Mouse (Mus musculus) urinary bladder, postnatal 4 days (tissue): ENCODE results near the gene Spon2.
A peak's percentile ranks its signal among the peaks of the same experiment; 100 is the strongest.

Source experiments
- DNase-seq, 2 experiments: peaks; one replicate each; pipeline ENCODE4 v3.0.0; 2021 to 2022; ENCODE audit warnings: low spot score in 2 of 2

Spon2 gene

DNA sequence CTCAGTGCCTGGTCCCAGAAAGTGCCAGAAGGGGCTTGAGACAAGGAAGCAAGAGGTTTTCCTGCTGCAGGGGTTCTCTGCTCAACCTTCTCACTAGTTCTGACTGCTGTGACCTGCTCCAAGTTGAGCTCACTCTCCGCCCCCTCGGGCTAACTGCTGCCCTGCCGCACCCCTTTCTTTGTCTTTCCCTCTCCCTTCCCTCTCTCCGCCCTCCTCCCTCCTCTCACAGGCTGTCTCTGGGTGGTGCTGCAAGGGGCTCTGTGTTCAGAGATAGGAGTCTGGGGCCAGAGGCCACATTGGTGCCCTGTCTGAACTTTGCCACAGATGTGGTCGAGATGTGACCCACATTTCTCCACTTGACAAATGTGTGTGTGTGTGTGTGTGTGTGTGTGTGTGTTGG, at the start of gene Spon2:
TSS of gene Spon2 (minus strand) at position 375 of the 400 bp plus-strand sequence.
- DNase-seq = peak in 1 of 2 experiments; percentile 49

DNA sequence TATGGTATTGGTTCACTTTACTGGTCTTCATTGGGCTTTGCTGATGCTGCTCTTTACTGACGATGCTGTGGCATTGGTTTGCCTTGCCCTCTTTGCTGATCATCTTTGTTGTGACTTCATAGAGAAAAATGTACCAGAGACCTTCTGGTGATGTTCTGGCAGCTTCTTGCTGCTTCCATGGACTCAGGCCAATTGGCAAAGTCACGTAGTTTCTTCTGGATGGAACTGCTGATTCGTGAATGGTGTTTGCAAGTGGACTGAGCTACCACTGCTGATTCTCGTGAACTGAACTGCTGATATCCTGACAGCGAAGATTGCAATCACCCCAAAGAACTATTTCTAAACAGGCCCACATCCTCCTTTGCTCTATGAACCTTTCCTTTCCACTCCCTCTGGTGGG, 36.2 kb upstream of the Spon2 start:
- DNase-seq = no peak

DNA sequence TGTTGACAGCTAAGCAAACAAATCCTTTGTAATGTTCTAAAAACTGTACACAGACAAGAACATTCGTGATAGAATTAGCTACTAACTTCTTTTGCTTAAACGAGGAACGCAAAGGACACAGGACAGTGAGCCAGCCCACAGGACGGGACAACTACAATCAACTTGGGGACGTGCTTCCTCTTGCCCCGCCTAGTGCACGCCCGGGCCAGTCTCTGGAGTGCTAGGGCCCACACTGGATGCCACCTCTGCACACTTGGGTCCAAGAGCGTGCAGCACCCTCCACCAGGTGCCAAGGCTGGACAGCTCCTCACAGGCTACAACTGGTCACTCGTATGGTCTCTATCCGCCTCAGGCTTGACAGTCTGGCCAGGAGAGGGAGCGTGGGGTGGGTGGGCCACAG, 29.9 kb upstream of the Spon2 start:
- DNase-seq = no peak

DNA sequence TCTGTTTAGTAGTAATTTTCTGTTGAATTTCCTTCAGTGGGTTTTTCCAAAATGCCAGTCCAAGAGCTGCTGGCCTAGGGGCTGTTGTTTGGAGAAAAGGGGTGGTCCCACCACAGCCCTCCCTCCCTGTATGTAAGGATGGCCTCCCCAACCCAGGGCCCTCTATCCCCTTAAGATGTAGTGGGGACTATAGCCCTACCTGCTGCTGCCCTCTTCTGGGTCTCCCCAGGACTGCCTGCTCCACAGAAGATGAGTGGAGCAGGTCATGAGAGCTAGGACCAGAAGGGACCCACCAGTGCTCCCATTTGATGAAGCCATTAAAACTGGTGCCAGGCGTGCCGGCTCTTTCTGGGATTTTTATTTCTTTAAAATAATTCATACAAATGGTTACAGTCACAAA, 29.1 kb upstream of the Spon2 start:
- no peak for DNase-seq

DNA sequence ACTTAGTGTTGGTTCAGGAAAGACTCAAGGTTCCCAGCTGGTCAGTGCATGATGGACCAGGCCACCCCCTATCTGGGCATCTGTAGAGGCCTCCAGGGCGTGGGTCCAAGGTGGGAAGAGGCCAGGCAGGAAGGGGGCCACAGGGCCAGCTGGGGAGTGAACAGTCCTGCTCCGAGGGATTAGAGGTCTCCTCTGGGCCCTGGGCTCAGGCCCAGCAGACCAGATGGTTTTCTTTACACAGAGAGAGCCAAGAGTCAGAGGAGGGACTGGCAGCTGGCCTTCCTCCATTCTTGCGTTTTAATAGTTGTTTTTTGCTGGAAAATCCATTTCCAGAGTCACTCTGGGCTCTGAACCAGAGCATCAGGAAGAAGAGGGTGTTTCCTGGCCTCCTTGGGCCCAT, 27.4 kb upstream of the Spon2 start:
- peak; percentile 79 to 81 for DNase-seq

DNA sequence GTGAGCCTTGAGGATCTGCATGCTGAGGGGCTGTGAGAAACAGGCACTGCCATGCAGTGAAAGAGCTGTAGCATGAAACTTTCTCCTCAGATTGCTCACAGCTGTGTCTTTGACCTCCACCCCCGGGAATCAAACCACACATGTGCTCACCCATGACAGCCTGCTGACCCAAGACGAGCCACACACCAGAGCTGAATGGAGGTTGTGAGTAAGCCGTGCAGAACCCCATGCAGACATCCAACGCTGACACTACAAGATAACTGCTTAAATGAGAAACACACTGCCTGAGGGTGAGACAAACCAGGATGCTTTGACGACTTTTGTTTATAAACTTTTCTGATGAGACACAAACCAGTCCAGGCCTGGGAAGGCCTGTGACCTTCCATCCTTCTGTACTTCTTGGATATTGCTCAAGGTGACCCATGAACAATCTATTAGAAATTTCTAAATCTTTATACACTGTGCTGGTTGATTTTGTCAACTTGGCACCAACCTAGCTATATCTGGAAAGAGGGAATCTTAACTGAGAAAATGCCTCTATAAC, 26.2 kb upstream of the Spon2 start:
- DNase-seq = no peak

DNA sequence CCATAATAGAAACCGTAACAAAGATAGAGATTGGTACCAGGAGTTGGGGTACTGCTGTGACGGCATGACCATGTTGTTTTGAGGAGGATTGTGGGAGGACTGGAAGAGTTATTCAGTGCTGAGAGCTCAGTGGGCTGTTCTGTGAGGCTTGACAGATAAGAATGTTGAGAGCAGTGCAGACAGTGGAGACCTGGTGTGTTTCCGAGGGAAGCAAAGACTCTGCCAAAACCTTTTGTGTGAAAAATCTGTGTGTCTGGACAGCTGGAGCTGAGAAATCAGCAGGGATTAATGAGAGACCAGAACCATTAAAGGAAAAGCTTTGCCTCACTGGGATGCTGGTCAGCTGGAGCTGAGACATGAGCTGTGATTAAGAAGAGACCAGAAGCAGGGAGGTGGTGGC, 21.7 kb upstream of the Spon2 start:
- DNase-seq = no peak

DNA sequence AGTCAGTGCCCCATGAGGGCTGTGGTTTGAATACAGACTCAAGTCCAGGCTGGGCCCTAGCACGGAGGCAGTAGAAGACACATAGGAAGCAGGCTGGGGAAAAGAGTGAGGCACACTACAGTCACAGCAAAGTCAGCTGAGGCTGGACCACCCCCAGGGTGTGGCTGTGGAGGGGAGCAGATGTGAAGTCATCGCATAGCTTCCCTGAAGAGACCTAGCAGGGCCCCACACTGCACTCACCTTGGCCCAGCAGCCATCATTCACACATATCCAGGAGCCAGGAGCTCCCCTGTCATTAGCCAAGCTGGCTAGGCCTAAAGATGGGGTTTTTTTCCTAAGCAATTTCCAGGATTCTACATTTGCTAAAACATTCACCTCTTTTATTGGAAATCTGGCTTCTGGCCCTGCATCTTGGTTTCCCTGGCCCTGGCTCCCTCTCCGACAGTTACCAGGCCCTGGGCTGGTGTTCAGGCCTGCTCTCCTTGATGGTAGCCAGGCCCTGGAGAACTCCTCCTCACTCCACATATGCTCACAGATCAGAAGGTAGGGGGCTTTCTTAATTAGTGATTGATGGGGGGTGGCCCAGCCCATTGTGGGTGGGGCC, 21.0 kb upstream of the Spon2 start:
- DNase-seq = no peak

DNA sequence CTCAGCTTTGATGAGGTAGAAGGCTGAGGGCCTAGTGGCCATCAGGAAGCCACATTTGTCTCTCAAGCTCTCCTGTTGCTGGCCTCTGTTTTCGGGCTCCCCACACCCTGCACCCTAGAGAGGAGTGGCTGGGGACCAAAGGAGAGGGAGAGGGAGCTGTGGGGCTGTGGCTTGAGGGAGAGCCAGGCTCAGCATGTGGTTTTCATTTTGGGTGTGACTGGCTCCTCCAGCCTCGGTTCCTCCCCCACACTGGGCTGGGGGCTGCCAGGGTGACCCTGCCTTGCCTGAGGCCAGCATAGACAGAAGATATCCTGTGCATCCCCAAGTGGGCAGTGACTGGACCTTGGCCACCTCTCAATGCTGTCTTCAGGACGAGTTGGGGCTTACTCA, 20.0 kb upstream of the Spon2 start:
- no peak for DNase-seq

DNA sequence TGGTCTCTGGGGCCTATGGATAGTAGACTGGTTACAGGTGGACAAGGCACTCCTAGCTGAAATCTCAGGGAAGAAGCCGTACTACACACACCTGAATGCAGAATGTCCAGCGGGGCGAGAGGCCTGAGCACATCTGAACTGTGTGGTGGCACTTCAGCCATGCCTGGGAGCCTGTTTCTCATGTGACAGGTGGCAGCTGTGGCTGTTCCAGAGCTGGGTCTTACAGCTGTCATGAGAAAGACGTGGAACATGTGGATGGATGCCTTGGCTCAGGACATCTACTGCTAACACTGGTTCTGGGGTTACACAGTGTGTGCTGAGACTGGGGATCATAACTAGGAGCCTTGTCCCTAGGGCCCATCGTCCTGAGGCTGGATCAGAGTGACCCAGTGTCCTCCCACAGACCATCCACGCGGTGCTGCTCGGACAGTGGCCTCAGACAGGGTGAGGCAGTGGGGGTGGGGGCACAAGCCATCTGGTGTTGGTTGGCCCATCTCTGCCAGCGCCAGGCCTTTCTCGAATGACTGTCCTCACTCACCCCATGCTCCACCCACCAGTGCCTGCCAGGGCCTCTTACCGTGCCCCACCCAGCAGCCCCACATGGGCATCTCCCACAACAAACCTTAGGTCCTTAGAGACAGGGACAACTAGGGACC, 19.5 kb upstream of the Spon2 start:
- no peak for DNase-seq

DNA sequence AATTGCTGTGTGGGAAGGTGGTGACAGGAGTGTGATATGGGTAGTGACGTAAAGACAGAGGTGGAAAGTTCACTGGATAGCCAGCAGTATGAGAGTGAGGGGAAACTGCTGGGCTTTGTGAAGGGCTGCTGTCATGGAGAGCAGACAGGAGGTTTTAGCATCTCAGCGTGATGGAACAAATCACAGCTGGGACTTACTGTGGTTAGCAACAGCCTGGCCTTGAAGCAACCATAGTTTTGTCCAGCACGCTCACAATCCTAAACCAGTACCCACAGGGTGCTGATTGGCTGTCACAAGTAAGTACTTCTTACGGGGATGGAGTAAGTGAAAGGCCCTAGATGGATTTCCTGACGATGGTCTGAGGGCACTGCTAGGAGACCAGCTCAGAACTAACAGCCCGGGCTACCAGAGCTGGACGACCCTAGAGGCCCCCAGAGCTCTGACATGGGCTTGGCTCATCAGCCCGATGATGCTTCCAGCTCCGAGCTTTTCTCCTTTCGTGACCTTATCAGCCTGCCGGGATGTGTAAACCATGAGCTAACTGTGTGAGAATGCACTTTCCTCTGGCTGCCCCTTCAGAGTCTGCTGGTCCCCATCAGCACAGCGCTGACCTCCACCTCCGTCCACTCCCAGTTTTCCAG, 16.3 kb upstream of the Spon2 start:
- peak in 1 of 2 experiments; percentile 63 for DNase-seq

DNA sequence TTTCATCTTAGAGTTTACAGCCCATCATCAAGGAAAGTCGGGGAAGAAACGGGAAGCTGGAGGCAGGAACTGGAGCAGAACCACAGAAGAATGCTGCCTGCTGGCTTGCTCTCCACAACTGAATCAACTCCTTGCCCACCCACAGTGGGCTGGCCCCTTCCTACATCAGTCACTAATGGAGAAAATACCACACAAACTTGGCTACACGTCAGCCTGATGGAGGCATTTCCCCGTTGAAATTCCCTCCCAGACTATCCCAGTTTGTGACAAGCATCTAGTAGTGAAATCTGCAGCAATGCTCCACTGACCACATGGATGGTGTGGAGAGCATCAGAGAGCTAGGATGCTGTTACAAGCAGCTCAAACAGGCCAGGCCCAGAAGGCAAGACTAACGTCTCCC, 14.5 kb upstream of the Spon2 start:
- DNase-seq = no peak

DNA sequence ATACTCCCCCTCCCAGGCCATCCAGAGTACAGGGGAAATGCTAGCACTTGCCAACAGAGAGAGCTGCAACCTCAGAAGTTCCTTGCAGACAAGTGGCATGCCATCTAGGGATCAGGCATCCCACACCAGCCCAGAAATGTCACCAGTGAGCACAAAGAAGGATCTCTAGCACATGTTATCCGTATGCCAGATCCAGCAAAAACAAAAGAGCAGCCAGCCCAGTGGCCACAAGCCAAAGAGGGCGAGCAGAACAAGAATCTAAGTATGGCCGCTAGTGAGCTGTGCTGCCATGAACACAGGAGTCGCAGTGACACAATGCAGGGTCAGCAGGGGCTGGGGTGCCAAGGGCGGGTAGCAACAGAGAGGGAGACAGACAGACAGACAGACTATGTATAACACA, 12.0 kb upstream of the Spon2 start:
- DNase-seq = no peak

DNA sequence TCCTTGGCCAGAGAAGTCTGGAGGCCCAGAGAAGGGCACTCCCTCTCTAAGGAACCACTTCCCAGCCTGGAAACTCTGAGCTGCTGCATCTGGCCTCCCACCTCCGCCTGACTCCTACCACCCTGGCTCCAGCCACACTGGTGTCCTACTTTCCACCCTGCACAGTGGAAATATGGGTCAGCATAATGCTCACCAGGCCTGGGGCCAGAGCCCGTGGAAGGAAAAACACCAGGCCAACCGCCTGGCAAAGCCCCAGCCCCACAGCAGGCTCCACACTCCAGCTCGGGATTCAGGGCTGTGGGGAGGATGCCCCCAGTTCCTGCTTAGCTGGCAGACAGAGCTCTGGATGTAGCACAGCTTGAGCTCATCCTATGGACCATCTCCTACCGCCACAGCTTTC, 10.2 kb upstream of the Spon2 start:
- DNase-seq = peak in 1 of 2 experiments; percentile 62

DNA sequence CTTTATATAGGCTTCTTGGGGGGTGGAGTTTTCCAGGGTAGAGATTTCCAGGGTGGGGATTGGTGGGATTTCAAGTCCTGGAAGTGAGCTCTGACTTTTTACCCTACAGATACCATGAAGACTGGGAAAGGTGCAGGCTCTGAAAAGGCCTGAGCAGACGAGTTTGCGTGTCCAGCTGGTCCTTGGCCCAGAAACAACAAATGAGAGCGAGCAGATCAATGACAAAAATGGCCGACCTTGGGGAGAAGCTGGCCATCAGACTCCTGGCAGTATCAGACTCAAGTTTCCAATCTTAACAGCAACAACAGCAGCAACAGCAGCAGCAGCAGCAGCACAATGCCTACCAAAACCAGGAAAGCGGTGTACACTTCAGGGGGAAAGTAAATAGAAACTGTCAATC, 7.4 kb upstream of the Spon2 start:
- no peak for DNase-seq

DNA sequence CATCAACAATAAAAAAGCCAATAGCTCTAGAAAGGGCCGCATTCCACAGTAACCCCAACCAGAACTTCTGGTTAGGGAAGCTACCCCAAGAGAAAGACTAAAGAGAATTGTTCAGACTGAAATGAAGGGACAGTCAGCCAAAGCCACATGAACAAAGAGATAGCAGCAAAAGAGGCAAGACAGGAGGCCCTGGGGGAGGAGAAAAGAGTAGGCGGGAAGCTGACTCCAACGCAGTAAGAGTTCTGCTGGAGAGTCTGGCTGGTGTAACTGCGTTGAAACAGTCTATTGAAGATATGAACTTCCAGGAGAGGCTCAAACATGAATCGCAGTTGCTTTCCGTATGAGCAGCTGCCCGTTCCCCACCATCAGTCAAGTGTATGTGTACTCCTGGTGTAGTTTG, 6.2 kb upstream of the Spon2 start:
- DNase-seq = no peak

DNA sequence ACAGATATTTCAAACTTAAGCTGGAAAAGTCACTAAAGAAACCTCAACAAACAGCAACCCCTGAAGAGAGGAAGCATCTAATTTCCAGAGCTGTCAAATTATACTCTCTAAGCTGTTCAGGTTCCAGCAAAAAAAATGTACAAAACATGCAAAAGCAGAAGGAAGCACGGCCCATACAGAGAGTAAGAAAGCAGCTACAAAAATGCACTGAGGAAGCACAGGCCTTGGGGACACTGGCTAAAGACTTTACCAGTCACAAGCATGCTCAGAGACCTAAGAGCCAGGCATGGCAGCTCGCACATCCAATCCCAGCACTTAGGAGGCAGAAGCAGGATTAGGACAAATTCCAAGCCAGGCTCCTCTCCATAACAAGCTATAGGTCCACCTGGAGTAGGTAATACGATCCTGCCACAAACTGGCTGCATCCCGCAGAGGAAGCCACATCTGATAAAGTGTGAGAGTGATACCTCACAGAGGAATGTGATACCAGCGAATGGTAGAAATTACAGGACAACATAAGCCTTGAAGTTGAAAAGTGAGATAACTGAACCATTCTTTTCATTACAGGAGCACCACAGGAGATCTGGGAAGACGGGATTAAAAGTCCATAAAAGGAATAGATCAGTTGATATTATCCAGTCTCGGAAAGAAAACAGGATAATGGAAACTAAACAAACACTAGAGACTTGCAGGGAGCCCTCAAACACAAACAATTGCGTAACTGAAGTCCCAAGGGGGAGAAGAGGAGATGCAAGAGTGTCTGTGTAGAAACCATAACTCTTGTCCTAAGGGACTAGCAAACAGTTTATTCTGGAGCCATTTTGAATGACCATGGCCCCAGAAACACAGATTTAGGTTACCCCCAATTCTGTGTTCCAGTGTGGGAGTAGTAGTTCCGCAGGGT, 4.8 kb upstream of the Spon2 start:
- DNase-seq = no peak

DNA sequence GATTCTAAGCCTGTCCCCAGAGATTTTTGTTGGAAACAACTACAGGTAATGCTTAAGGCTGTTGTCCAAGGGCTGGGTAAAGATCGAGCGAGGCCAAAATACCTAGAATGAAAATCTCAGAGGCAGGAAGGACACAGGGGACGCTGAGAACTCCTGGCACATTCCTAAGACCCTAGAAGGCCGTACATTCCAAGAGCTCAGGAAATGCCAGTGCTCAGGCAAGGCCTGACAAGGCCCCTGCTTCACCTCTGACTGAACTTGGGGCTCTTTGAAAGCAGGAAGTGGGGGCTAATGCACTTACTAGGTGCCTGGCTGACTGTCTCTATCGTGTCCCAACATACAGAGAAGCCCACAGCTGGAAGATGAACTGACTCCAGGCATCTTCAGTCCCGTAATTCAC, 4.1 kb upstream of the Spon2 start:
- no peak for DNase-seq

DNA sequence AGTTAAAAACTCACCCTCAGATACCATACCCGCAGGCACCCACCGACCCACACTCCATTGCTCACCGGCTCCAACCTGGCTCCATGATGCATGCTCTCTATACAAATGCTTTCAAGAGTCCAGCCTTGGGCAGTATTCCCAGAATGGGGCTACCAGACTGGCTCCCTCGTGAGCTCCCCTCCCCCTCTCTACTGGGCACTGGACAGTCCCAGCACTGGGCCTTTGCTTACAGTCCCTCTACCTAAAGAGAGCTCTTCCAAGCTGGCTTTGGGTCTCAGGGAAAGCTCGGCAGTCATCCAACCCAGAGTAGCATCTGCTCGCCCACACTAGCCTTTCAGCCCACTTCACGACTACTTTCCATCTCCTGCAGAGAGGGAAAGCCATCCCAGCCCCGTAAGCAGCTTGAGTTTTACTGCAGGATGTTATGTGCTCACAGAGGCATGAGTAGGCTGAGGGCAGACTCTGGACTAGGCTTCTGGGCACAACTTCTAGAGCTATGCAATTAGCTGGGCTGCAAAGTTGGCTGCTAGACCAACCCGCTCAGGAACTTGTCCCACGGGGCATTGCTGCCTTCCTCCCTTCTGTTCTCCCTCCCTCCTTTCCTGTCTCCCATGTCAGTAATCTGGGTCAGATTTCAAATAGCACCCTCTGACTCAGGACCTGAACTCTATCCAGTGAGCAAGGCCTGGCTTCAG, 2.2 kb upstream of the Spon2 start:
- DNase-seq = no peak

DNA sequence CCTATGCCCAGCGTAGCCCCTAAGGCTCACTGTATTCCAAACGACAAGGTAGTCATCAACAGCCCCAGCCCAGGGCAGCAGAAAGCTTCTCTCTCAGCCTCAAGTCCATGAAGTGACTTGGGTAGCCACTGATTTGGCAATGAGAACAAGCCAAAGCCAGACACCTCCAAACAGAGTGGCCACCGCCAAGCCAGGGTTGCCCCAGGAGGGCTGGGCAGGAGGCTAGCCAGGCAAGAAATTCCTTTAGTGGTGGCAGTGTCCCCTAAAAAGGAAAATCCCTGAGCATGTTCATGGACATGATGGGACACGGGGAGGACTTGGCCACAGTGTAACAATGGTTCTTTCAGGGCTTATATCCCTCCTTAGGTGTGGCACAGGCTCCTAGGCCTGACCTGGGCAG, 1.6 kb upstream of the Spon2 start:
- DNase-seq = no peak

DNA sequence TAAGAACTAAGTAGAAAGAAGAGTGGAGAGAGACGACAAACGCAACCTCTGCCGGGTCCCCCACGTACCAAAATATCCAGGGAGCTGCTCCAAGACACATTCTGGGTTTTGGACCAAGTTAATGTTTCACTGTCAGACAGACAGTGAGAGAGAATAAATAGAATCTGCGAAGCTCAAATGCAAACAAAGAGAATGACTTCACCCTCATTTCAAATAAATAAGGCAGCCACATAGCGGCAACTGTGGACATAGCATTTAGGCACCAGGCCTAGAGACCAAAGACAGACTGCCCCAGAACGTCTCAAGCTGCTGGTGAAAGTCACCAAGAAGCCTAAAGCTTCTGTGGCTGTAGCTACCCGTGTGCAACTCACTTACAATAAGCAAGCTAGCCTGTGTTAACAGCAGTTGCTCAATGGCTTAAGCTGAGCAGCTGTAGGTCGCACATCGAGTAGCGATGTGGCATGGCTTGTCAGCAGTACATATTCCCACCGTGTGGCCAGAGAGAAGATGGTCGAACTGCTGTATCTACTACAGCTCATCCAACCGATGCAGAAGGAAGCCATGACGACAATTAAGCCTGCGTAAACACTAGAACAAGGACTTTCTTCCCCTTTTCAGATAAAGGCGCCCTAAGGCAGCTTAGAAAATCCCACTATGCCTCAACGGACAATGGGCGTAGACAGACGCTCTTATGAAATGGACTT, 643 bp upstream of the Spon2 start:
- no peak for DNase-seq
